Mouse (Mus musculus) bone marrow macrophage, adult 2 months (primary cell): ENCODE results near the gene Khsrp.

ENCODE experiments used
- CTCF ChIP-seq: IDR thresholded peaks from 2 replicates; pipeline ENCODE4 v1.5.1; 2012; ENCODE audit warnings: low read depth, mild to moderate bottlenecking, low read length, moderate library complexity
- POLR2A ChIP-seq: IDR thresholded peaks from 2 replicates; pipeline ENCODE4 v1.6.1; 2012; ENCODE audit warnings: mild to moderate bottlenecking, low read depth, low read length, borderline replicate concordance

- TF ChIP-seq POLR2A (no peak), CTCF (no peak)
These were observed 31.2 kb upstream of the Khsrp start for GRCm38 (mm10) chr17:57062548-57062947.
